Mouse (Mus musculus) bone marrow, adult 2 months (tissue): ENCODE measurements around the gene Majin. TPM values are rescaled to one million over a fixed set of nuclear protein-coding genes. Genes with fewer than 3 reads are reported as not detected.

Source experiments
- H3K27ac ChIP-seq: fragments of 200-500 bp; 2 replicates; pipeline ENCODE4 v1.5.1; 2012; ENCODE audit warnings: low read depth, mild to moderate bottlenecking, control low read depth, inconsistent platforms, low read length; ENCODE audit not compliant: control insufficient read depth, poor library complexity, insufficient read depth
- H3K4me1 ChIP-seq: fragments of 200-500 bp; 2 replicates; pipeline ENCODE4 v1.6.1; 2011; ENCODE audit warnings: low read length; ENCODE audit not compliant: control insufficient read depth, insufficient read depth
- H3K4me3 ChIP-seq: fragments of 200-500 bp; replicated peaks from 2 replicates; pipeline ENCODE3; 2011; ENCODE audit warnings: mild to moderate bottlenecking, low read depth, low read length, control low read depth; ENCODE audit not compliant: control insufficient read depth
- CTCF ChIP-seq: fragments of 200-500 bp; IDR thresholded peaks from 2 replicates; pipeline ENCODE4 v1.5.1; 2011; ENCODE audit warnings: low read length, control low read depth; ENCODE audit not compliant: control insufficient read depth, insufficient read depth
- POLR2A ChIP-seq: fragments of 200-500 bp; IDR thresholded peaks from 2 replicates; pipeline ENCODE4 v1.6.1; 2011; ENCODE audit warnings: low read depth, mild to moderate bottlenecking, control low read depth, low read length, borderline replicate concordance; ENCODE audit not compliant: control insufficient read depth
- WGBS: fragments of 180-500 bp; shearing (Covaris S2); methylation state at CpG from one replicate; pipeline ENCODE4 v1.1.7; 2018; 5-methylcytosine and 5-hydroxymethylcytosine counted together
- polyA plus RNA-seq: library from polyadenylated mRNA; stranded (reverse); fragments of >200 nt; gene quantifications from 2 replicates; pipeline ENCODE4 v1.2.4, GENCODE M21; 2011; ENCODE audit warnings: low replicate concordance; ENCODE audit not compliant: missing spikeins, insufficient read depth, insufficient read length

Gene Majin
- polyA plus RNA-seq, 1 experiment: not detected

DNA sequence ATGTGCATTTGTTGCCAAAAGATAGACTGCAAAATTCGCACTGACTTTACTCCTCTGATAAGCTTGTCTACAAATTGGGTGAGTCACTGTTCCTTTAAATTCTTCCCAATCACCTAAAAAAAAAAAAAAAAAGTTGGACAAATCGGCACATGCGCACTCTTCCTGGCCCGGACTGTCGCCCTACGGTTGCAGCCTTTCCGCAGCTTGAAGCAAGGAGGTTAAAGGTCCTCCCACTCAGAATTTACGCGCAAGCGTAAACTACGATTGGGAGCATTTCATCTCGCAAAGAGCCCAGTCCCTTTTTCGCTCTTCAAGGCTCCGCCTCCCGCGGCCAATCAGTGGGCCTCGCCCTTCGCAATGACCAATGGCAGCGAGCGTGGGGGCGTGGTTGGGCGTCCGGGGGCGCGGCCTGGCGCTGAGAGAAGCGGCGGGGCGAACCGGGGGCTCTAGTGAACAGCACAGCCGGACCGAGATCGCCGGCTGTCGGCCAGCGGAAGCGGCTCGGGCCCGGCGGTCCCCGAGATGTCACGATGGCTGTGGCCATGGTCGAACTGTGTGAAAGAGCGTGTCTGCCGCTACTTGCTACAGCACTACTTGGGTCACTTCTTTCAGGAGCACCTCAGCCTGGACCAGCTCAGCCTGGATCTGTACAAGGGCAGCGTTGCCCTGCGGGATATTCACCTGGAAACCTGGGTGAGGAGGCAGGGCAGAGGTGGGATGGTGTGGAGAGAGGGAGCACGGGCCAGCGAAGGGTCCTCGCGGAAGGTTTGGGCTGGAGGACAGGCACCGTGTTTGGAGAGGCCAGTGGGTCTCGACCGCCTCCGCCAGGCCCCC, 57.3 kb downstream of the Majin start, which contains the start of gene Atg2a:
TSS of gene Atg2a (plus strand) at position 395 of the 834 bp plus-strand sequence.
- peak within 1 kb of the TSS; percentile 92 for H3K4me3 ChIP-seq
- WGBS: under 1% methylated on average over 55 of the region's 55 CpGs
- H3K27ac ChIP-seq: peak within 1 kb of the TSS; percentile 85
- no peaks in the 10 kb centered on the region; the same call in 1 of the 2 replicates for H3K4me1 ChIP-seq
- TF ChIP-seq CTCF: no peak
- peak; percentile 77; the same call in 1 of the 2 replicates for TF ChIP-seq POLR2A

DNA sequence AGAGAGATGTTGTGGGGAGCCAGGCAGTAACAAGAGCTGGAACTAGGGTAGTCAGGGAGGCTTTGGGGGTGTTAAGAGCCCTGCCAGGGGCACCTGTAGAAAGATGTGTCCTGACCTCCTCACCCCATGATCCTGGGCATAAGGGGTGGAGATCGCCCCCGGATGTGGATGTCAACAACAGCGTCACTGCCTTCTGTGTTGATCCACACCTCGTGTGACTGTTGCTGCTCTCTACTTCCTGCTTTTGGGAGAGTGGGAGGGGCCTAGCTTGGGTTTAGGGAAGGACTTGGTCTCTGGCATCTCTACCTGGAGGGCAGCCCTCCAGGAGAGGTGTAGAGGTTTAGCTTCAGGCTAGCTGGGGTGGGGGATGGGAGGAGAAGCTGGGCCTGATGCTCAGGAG, 58.1 kb downstream of the Majin start:
- Histone ChIP-seq H3K27ac (peak overlapping the region; percentile 85), H3K4me3 (peak overlapping the region; percentile 92), H3K4me1 (no peaks in the 10 kb centered on the region; the same call in 1 of the 2 replicates)
- WGBS: 0% methylated on average over 4 of the region's 4 CpGs
- TF ChIP-seq POLR2A (no peak), CTCF (no peak)

GRCm38 (mm10) chr19:6243226-6243625, 59.0 kb downstream of the Majin start:
- WGBS: 94% methylated on average over 5 of the region's 5 CpGs
- H3K27ac ChIP-seq: no peak overlapping the region
- TF ChIP-seq POLR2A: no peak
- TF ChIP-seq CTCF: no peak
- H3K4me1 ChIP-seq: no peaks in the 10 kb centered on the region; the same call in 1 of the 2 replicates
- no peak overlapping the region for H3K4me3 ChIP-seq

- no peaks in the 10 kb centered on the region for H3K4me1 ChIP-seq
- 85% methylated on average over 1 of the region's 1 CpGs for WGBS
- no peak overlapping the region for H3K4me3 ChIP-seq
- no peak overlapping the region for H3K27ac ChIP-seq
- TF ChIP-seq POLR2A: no peak
- no peak for TF ChIP-seq CTCF
These were observed 61.6 kb downstream of the Majin start for GRCm38 (mm10) chr19:6245806-6246205.

- Histone ChIP-seq H3K4me3 (no peak overlapping the region), H3K27ac (no peak overlapping the region), H3K4me1 (no peaks in the 10 kb centered on the region)
- 94% methylated on average over 29 of the region's 29 CpGs for WGBS
- no peak for TF ChIP-seq POLR2A
- TF ChIP-seq CTCF: no peak
These were observed 63.5 kb downstream of the Majin start for GRCm38 (mm10) chr19:6247526-6248300.

DNA sequence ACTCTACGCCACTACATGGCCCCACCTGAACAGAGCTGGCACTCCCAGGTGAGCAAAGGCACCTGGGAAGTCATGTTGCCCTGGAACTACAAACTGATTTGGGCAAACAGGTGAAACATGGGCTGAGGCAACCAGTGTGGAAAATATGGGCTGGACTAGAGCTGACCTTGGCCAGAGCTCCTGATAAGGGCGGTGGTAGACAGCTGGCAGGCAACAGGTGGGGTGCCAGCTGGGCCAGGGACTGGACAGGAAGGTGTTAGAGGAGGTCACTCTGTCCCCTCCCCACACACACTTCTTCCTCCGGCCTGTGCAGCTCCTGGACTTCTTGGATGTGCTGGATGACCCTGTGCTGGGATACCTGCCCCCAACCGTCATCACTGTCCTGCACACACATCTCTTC, 68.8 kb downstream of the Majin start:
- no peak overlapping the region for H3K27ac ChIP-seq
- no peaks in the 10 kb centered on the region for H3K4me1 ChIP-seq
- WGBS: 88% methylated on average over 4 of the region's 4 CpGs

DNA sequence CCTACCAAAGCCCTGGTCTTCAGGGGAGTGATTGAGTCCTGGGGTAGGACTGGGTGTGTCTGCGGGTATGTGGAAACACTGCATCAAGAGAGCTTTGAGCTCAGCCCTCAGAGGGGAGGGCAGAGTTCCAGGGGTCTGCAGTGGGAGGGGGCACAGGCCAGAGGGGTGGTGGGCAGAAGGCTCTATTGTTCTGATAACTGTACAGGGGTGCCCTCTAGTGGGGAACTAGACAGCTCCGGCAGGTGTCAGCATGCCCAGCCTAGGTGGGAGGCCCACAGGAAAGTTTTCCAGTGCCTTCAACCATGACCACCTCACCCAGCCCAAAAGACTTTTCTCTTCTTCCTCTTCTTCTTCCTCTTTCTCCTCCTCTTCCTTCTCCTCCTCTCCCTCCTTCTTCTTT, 76.2 kb downstream of the Majin start:
- H3K4me3 ChIP-seq: no peak overlapping the region
- no peak overlapping the region for H3K27ac ChIP-seq
- TF ChIP-seq CTCF: peak; percentile 52
- no peak for TF ChIP-seq POLR2A
- 59% methylated on average over 2 of the region's 2 CpGs for WGBS
- no peaks in the 10 kb centered on the region; the same call in 1 of the 2 replicates for H3K4me1 ChIP-seq

More for the DNA sequence above, 68.8 kb downstream of the Majin start:
- TF ChIP-seq CTCF (no peak), POLR2A (no peak)
- no peak overlapping the region for H3K4me3 ChIP-seq

GRCm38 (mm10) chr19:6260946-6261345, 76.8 kb downstream of the Majin start:
- no peaks in the 10 kb centered on the region; the same call in 1 of the 2 replicates for H3K4me1 ChIP-seq
- TF ChIP-seq POLR2A: no peak
- no peak for TF ChIP-seq CTCF
- no peak overlapping the region for H3K27ac ChIP-seq
- no peak overlapping the region for H3K4me3 ChIP-seq
- WGBS: 82% methylated on average over 4 of the region's 4 CpGs
